Mouse (Mus musculus) central nervous system, embryonic 18 days (tissue): ENCODE data around the gene Zfp740. TPM values are rescaled to one million over a fixed set of nuclear protein-coding genes. Genes with fewer than 3 reads are reported as not detected.

Source experiments
- polyA plus RNA-seq: library from polyadenylated mRNA; depleted of rRNA; stranded (reverse); fragments of >200 nt; gene quantifications from 2 replicates; pipeline ENCODE4 v1.2.3, GENCODE M21; 2012; rRNA removed

Gene Zfp740
- 75.6 and 75.9 TPM in 2 replicates for polyA plus RNA-seq

DNA sequence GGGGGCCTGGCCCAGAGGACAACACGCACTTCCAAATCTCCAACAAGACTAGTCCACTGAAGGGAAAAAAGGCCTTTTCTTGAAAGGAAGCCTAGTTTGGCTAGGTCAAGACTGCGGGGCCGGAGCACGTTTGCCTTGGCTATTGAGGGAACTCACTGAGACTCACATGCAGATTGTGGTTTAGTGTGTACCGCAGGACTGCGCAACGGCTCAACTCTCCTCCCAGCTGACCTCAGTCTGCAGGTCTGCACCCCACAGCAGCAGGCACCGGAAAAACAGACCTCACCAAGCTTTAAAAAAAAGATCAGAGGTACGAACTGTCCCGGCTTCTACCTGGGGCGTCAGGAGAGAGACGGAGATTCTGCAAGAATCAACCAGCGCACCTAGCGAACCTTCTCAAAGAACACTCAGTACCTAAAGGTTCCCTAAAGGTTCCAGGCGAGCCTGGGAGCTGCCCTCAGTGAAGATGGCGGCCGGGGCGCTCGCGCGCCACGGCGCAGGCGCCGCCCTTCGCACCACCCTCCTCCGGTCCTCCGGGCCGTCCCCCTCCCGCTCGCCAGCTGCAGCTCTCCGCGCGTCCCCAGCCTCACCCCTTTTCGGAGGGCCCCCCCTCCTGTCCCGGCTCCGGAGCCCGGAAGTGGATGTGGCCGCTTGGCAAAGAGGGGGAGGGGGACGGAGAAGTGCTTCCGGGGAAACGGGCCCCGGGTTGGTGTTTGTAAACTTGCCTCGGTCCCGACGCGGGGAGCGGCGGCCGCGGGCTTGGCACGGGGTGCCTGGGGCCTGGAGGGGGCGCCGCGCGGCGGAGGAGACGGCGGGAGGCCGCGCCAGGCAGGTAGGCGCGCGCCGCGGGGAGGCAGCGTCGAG lies at the start of gene Zfp740:
Gene Zfp740, plus strand, starts transcription at position 279 of the 864 bp plus-strand sequence.

DNA sequence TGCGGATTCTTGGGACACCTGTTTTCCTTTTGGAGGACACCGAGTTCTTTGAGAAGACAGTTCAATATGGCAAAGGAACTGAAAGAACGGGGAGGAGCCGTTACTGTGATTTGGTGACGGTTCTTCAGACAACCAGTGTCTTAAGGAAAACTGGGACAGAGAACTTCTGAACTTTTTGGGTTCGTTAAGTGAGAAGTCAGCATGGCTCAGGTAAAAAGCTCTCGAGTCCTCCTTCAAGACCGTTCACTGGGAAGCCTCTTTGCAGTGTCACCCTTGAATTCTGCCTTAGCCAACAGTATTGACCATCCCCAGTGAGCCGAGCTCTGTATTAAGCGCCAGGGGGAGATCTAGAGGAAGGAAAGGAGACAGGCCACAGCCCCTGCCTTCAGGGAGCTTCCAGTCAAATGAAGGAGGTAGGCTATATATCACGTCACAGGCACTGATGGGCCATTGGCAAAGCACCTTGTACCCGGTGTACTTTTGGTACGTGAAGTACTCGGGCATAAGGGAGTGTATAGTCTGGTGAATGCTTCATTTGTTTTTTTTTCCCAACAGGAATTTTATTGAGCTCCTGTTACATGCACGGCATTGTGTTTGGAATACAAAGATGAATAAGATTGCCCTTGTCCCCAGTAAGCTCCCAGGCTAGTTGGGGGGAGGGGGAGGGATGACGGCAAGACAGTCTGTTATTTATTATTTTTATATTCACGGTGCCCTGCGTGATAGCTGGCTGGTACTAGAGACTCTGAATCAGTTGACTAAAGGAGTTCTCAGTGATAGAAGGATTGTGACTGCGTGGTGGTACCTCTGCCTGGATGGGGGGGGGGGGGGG lies 1.8 kb downstream of the Zfp740 start, which contains the start of gene Csad:
Gene Csad, minus strand, starts transcription at position 51 of the 832 bp plus-strand sequence.

DNA sequence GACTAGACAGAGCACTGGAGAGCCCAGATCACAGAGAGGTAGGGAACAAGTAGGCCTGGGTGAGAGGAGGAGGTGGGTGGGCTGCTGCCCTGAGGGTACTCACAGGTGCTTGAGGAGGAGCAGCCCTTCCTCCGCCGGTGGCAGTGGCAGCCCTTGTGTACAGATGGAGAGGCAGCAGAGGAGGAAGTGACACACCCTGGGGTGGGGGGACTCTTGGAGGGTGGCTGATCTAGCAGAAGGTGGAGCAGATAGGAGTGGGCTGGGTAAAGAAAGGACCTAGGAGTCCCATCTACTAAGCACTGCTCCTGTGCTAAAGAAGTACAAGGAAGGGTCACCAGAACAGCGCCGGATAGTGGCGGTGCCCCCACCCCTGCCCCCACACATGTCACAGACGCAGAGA lies 28.7 kb downstream of the Zfp740 start, which contains the start of gene Itgb7:
Gene Itgb7, minus strand, starts transcription at position 197 of the 400 bp plus-strand sequence.

DNA sequence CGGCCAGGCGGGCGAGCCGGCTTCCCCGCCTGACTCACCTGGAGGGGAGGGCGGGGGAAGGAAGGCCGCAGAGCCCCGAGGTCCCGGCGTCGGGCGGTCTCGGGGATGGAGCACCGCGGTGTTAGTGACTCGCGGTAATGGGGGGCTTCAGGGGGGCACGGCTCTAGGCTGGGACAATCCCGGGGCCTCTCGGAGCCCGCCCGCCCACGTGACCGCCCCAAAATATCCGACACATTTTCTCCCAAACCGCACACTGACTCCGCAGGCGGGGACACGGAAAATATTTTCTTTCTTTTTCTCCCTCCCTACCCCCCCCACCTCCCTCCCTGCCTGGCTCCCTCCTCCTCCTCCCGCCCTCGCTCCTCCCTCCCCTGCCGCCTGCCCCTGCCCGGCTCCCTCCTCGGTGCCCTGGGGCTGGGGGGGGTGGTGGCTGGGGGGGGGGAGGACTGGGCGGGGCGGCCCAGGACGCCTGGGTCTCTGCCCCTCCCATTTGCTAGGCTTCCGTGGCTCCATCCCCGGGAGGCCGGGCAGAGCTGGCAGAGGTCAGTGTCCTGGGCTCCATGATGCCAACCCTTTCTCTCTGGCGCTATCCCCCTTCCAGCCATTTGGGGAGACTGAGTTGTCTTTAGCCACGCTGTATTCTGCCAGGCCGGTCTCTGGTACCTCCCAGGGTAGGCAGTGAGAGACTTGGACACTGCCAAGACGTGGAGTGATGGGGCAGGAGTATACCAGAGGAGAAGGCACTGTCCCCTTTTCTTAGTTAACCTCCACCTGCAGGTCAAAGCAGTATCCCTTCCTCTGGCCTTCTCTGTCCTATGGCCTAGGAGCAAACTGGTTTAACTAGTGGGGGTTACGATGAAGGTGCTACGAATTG lies 54.4 kb downstream of the Zfp740 start, which contains the start of gene Rarg:
Gene Rarg, minus strand, starts transcription at position 316 of the 874 bp plus-strand sequence.

Other genes with a start within 250 kb of the Zfp740 start
- gene Krt78, start 249.0 kb upstream of the Zfp740 start, polyA plus RNA-seq, result 0.01 and 0.48 TPM in 2 replicates
- 1.5 and 55.6 TPM in 2 replicates for gene Krt8, start 198.8 kb upstream of the Zfp740 start, polyA plus RNA-seq
- gene Krt18, start 175.1 kb upstream of the Zfp740 start, polyA plus RNA-seq, result 1.5 and 29.3 TPM in 2 replicates
- 142 and 151 TPM in 2 replicates for gene Eif4b, start 129.5 kb upstream of the Zfp740 start, polyA plus RNA-seq
- 10.8 and 13.8 TPM in 2 replicates for gene Tns2, start 102.8 kb upstream of the Zfp740 start, polyA plus RNA-seq
- gene Spryd3, start 67.0 kb upstream of the Zfp740 start, polyA plus RNA-seq, result 109 and 115 TPM in 2 replicates
- gene Igfbp6, start 58.9 kb upstream of the Zfp740 start, polyA plus RNA-seq, result 3.3 and 3.5 TPM in 2 replicates
- gene Soat2, start 52.7 kb upstream of the Zfp740 start, polyA plus RNA-seq, result 0.13 and 0.15 TPM in 2 replicates
- 34.7 and 35.6 TPM in 2 replicates for gene Csad, start 1.5 kb downstream of the Zfp740 start, polyA plus RNA-seq
- gene Itgb7, start 28.7 kb downstream of the Zfp740 start, polyA plus RNA-seq, result 0.30 and 0.37 TPM in 2 replicates
- gene Rarg, start 54.3 kb downstream of the Zfp740 start, polyA plus RNA-seq, result 9.8 and 11.0 TPM in 2 replicates
- gene Gm9918, start 67.3 kb downstream of the Zfp740 start, polyA plus RNA-seq, result 0.08 and 0.23 TPM in 2 replicates
- gene Mfsd5, start 76.2 kb downstream of the Zfp740 start, polyA plus RNA-seq, result 41.0 and 41.5 TPM in 2 replicates
- gene Espl1, start 93.0 kb downstream of the Zfp740 start, polyA plus RNA-seq, result 6.2 and 6.7 TPM in 2 replicates
- gene Pfdn5, start 122.9 kb downstream of the Zfp740 start, polyA plus RNA-seq, result 404 and 434 TPM in 2 replicates
- 96.6 and 99.5 TPM in 2 replicates for gene Myg1, start 128.5 kb downstream of the Zfp740 start, polyA plus RNA-seq
- 30.4 and 32.7 TPM in 2 replicates for gene Aaas, start 147.5 kb downstream of the Zfp740 start, polyA plus RNA-seq
- 0.73 and 5.7 TPM in 2 replicates for gene Sp7, start 163.9 kb downstream of the Zfp740 start, polyA plus RNA-seq
- 12.9 and 13.1 TPM in 2 replicates for gene Sp1, start 202.9 kb downstream of the Zfp740 start, polyA plus RNA-seq
- gene Amhr2, start 242.1 kb downstream of the Zfp740 start, polyA plus RNA-seq, result 0.48 and 0.74 TPM in 2 replicates